Mouse (Mus musculus) adrenal gland, adult 2 months (tissue): ENCODE data around the gene Syngr2. TPM values are rescaled to one million over a fixed set of nuclear protein-coding genes. Genes with fewer than 3 reads are reported as not detected.
"Not testable (repeated sequence)": the region's sequence is repeated elsewhere in the genome, so short reads cannot be mapped to it uniquely, and the experiment has no call there.

Experiments
- DNase-seq: peaks from one replicate; pipeline ENCODE4 v3.0.0; 2021
- polyA plus RNA-seq: library from polyadenylated mRNA; depleted of rRNA; stranded (reverse); fragments of >200 nt; gene quantifications from 2 replicates; pipeline ENCODE4 v1.2.3, GENCODE M21; 2012
- total RNA-seq, 2 experiments: library from RNA; stranded (reverse); gene quantifications; 2 replicates each; pipeline ENCODE4 v1.2.3; 2021

Syngr2 gene
- total and polyA plus RNA-seq, 3 experiments = 77.3 to 220 (median 95.7) TPM

GRCm38 (mm10) chr11:117832086-117832969, 22.9 kb downstream of the Syngr2 start:
- peak; percentile 65 for DNase-seq

GRCm38 (mm10) chr11:117833509-117833908, 24.0 kb downstream of the Syngr2 start:
- not testable (repeated sequence) for DNase-seq

GRCm38 (mm10) chr11:117834086-117834485, 24.6 kb downstream of the Syngr2 start:
- DNase-seq = no peak

- DNase-seq = peak; percentile 43
These were observed 26.8 kb downstream of the Syngr2 start for GRCm38 (mm10) chr11:117836306-117836705.

GRCm38 (mm10) chr11:117838572-117838971, 29.1 kb downstream of the Syngr2 start:
- no peak for DNase-seq

- DNase-seq = no peak
These were observed 29.6 kb downstream of the Syngr2 start for GRCm38 (mm10) chr11:117839021-117839420.

GRCm38 (mm10) chr11:117840910-117841309, 31.4 kb downstream of the Syngr2 start:
- DNase-seq = peak; percentile 74

- no peak for DNase-seq
These were observed 34.0 kb downstream of the Syngr2 start for GRCm38 (mm10) chr11:117843434-117843833.

- no peak for DNase-seq
These were observed 35.5 kb downstream of the Syngr2 start for GRCm38 (mm10) chr11:117844997-117845396.

GRCm38 (mm10) chr11:117845651-117846050, 36.2 kb downstream of the Syngr2 start:
- no peak for DNase-seq

GRCm38 (mm10) chr11:117846640-117847039, 37.2 kb downstream of the Syngr2 start:
- no peak for DNase-seq

- DNase-seq = no peak
These were observed 38.2 kb downstream of the Syngr2 start for GRCm38 (mm10) chr11:117847593-117848215.

GRCm38 (mm10) chr11:117848271-117848984, 39.0 kb downstream of the Syngr2 start:
- no peak for DNase-seq

GRCm38 (mm10) chr11:117848985-117849671, 39.7 kb downstream of the Syngr2 start, which contains the start of gene Birc5:
TSS of gene Birc5 (plus strand) at chr11:117849251.
- peak; percentile 96 for DNase-seq

GRCm38 (mm10) chr11:117852875-117853274, 43.4 kb downstream of the Syngr2 start:
- DNase-seq = no peak

- DNase-seq = no peak
These were observed 44.8 kb downstream of the Syngr2 start for GRCm38 (mm10) chr11:117854241-117854640.

GRCm38 (mm10) chr11:117855360-117855759, 45.9 kb downstream of the Syngr2 start:
- DNase-seq = no peak

GRCm38 (mm10) chr11:117855975-117856374, 46.5 kb downstream of the Syngr2 start:
- no peak for DNase-seq

GRCm38 (mm10) chr11:117857462-117857861, 48.0 kb downstream of the Syngr2 start:
- DNase-seq = no peak

- DNase-seq = no peak
These were observed 48.9 kb downstream of the Syngr2 start for GRCm38 (mm10) chr11:117858392-117858791.

- DNase-seq = no peak
These were observed 51.1 kb downstream of the Syngr2 start, which contains the start of gene Tmem235 for GRCm38 (mm10) chr11:117860601-117861000. TSS of gene Tmem235 (plus strand) at chr11:117860752.
